Mouse (Mus musculus) neural tube, embryonic 13.5 days (tissue): ENCODE results near the gene Sox5. TPM values are rescaled to one million over a fixed set of nuclear protein-coding genes. Genes with fewer than 3 reads are reported as not detected.
A peak's percentile ranks its signal among the peaks of the same experiment; 100 is the strongest.

Source experiments
- ATAC-seq: fragments of 200-750 bp; cut with Nextera tagmentation; 2 replicates; pipeline ENCODE4 v1.8.0; 2017; ENCODE audit warnings: low read depth, mild to moderate bottlenecking, moderate TSS enrichment, moderate library complexity
- H3K27ac ChIP-seq: fragments of 300-500 bp; sonication (generic); replicated peaks from 2 replicates; pipeline ENCODE4 v1.5.1; 2015; ENCODE audit warnings: moderate library complexity, mild to moderate bottlenecking, inconsistent platforms
- H3K27me3 ChIP-seq: fragments of 300-500 bp; sonication (generic); 2 replicates; pipeline ENCODE4 v1.6.1; 2015; ENCODE audit warnings: mild to moderate bottlenecking, inconsistent platforms
- H3K36me3 ChIP-seq: fragments of 300-500 bp; sonication (generic); 2 replicates; pipeline ENCODE4 v1.6.1; 2015; ENCODE audit warnings: mild to moderate bottlenecking, inconsistent platforms
- H3K4me1 ChIP-seq: fragments of 300-500 bp; sonication (generic); replicated peaks from 2 replicates; pipeline ENCODE4 v1.6.1; 2015; ENCODE audit warnings: inconsistent platforms
- H3K4me2 ChIP-seq: fragments of 300-500 bp; sonication (generic); 2 replicates; pipeline ENCODE4 v1.6.1; 2015; ENCODE audit warnings: inconsistent platforms, mild to moderate bottlenecking, moderate library complexity
- H3K4me3 ChIP-seq: fragments of 300-500 bp; sonication (generic); 2 replicates; pipeline ENCODE4 v1.5.1; 2015; ENCODE audit warnings: mild to moderate bottlenecking, inconsistent platforms
- H3K9ac ChIP-seq: fragments of 300-500 bp; sonication (generic); 2 replicates; pipeline ENCODE4 v1.6.1; 2015; ENCODE audit warnings: moderate library complexity, mild to moderate bottlenecking, inconsistent platforms
- H3K9me3 ChIP-seq: fragments of 300-500 bp; sonication (generic); 2 replicates; pipeline ENCODE4 v1.6.1; 2016; ENCODE audit warnings: inconsistent platforms
- WGBS: fragments of 180-500 bp; shearing (Covaris S2); methylation state at CpG from one replicate; pipeline ENCODE4 v1.1.7; 2015; 5-methylcytosine and 5-hydroxymethylcytosine counted together
- polyA plus RNA-seq: library from polyadenylated mRNA; unstranded; fragments of >200 nt; fragmentation: Nextera tagmentation; extraction: Ambion mirVana; gene quantifications from 2 replicates; pipeline ENCODE4 v1.2.1, GENCODE M21; 2015

Sox5 gene
- polyA plus RNA-seq, 1 experiment from 2014 or later = 24.8 TPM

DNA sequence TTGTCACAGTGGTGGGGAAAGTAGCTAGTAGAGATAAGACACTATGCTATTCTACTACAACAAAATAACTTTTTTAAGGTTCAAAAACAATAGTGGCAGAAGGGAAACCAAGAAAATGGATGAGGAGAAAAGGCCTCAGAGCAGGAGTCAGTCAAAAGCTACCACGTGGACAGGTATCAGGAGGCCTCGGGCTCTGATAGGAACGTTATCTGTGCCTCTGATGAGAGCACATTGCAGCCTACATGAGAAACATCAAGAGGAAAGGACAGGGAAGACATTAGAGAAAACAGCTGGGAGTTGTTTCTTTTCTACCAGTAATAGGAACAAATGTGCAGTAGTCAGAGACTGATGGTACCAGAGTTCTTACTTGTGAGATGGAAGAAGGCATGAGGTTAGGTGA, 41.4 kb downstream of the Sox5 start:
- 86% methylated on average over 3 of the region's 3 CpGs for WGBS

DNA sequence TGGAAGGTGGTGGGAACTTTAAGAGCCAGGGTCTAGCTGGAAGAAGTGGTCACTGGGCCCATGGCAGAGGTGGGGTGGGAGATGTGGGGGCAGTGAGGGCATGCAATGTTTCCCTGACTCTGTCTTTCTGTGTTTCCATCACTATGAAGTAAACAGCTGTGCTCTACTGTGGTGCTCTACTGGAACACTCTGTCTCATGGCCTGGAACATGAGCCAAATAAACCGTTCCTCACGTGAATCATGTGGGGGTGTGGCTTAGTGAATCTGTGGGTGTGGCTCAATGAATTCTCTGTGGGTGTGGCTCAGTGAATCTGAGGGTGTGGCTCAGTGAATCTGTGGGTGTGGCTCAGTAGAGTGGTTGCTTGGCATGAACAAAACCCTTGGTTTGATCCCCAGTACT, 42.0 kb downstream of the Sox5 start:
- H3K27ac ChIP-seq = no peak overlapping the region
- H3K9me3 ChIP-seq = no peaks in the 10 kb centered on the region
- H3K4me2 ChIP-seq = no peak overlapping the region
- H3K36me3 ChIP-seq = no peaks in the 10 kb centered on the region
- no peak overlapping the region for H3K9ac ChIP-seq
- H3K4me3 ChIP-seq = no peak overlapping the region
- no peak for ATAC-seq
- no peaks in the 10 kb centered on the region for H3K4me1 ChIP-seq
- 84% methylated on average over 2 of the region's 2 CpGs for WGBS
- no peaks in the 10 kb centered on the region for H3K27me3 ChIP-seq

More for the DNA sequence above, 41.4 kb downstream of the Sox5 start:
- Histone ChIP-seq H3K27ac (no peak overlapping the region), H3K4me1 (no peaks in the 10 kb centered on the region), H3K4me3 (no peak overlapping the region), H3K36me3 (no peaks in the 10 kb centered on the region), H3K27me3 (no peaks in the 10 kb centered on the region), H3K4me2 (no peak overlapping the region), H3K9ac (no peak overlapping the region), H3K9me3 (no peaks in the 10 kb centered on the region)
- ATAC-seq = no peak

DNA sequence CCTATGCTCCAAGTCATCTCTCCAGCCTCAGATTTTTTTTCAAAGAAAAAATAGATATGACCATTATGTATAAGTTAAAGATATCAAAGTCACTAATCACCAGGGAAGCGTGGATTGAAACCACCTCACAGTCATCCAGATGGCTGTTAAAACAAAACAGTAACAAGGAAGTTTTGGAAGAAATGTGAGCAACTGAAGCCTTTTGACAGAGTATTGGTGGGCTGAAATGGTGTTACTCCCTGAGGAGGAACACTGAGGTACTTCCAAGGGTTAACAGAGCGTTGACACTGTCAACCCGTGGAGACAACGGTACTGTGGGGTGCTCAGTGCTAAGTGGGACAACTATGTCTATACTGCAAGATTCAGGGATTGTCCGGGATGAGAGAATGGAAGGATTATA, 44.0 kb downstream of the Sox5 start:
- no peak overlapping the region for H3K27ac ChIP-seq
- H3K36me3 ChIP-seq = no peaks in the 10 kb centered on the region
- no peak overlapping the region for H3K4me3 ChIP-seq
- WGBS = 91% methylated on average over 5 of the region's 5 CpGs
- H3K4me1 ChIP-seq = no peaks in the 10 kb centered on the region
- H3K9ac ChIP-seq = no peak overlapping the region
- no peaks in the 10 kb centered on the region for H3K27me3 ChIP-seq
- no peak overlapping the region for H3K4me2 ChIP-seq
- no peaks in the 10 kb centered on the region for H3K9me3 ChIP-seq
- no peak for ATAC-seq

DNA sequence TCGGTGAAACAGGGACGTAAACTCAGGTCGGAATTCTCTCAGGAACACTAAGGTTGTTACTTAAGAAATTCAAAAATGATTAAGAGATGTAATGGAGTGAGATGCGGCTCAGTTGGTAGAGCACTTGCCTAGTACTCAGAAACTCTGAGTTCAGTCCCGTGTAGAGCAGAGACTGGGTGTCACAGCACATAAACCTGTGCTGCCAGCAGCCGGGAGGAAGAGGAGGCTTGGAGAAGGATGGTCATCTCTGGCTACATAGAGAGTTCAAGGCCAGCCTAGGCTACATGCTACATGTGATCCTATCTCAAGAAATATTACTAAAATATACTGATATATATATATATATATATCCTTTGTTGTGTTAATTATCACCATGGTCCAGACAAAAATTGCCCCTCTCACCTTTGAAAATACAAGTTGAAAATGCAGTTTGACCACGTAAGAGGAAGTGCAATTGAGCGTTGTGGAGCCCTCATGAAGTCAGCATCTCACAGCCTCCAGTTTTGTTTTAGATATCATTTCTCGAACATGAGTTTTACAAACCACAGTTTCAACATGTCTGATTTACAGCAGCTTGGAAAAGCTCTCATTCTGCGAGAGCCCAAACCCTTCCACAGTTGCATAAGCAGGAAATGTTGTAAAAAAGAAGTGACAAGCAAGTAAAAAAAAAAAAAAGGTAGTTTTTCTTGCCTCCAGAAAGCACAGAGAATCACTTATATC, 50.4 kb downstream of the Sox5 start:
- no peaks in the 10 kb centered on the region for H3K9me3 ChIP-seq
- H3K4me2 ChIP-seq = no peak overlapping the region
- no peaks in the 10 kb centered on the region for H3K36me3 ChIP-seq
- 83% methylated on average over 10 of the region's 10 CpGs for WGBS
- no peaks in the 10 kb centered on the region for H3K4me1 ChIP-seq
- no peak for ATAC-seq
- no peak overlapping the region for H3K27ac ChIP-seq
- no peak overlapping the region for H3K4me3 ChIP-seq
- no peaks in the 10 kb centered on the region for H3K27me3 ChIP-seq
- H3K9ac ChIP-seq = no peak overlapping the region

DNA sequence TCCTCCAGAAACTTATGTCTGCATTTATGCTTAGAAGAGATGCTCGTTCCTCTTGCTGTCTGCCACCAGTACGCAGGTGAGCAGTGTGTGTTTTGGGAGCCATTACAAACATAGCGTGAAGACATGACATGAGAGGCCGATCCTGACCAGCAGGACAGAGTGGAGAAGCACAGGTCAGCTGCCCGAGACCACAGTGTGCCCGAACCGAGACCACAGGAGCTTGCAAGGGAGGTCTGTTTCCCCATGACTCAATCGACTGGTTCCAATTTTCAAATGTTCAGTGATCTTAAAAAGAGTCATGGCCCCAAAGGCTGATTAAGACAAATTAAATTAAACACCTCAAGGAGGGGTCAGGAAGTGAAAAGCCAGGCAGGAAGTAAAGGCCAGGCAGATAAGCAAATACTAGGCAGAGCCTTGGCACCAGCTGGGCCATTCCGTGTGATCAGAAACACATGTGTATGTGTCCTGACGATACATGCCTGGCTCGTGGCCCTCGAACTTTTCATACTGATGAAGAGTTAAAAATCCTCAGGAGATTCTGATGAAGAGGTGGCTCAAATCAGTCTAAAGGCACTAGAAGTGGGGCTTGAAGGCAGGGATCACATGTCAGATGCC, 58.1 kb downstream of the Sox5 start:
- no peak overlapping the region for H3K4me2 ChIP-seq
- ATAC-seq = no peak
- H3K4me1 ChIP-seq = no peaks in the 10 kb centered on the region
- H3K9ac ChIP-seq = no peak overlapping the region
- no peaks in the 10 kb centered on the region for H3K9me3 ChIP-seq
- H3K27ac ChIP-seq = no peak overlapping the region
- H3K27me3 ChIP-seq = no peaks in the 10 kb centered on the region
- WGBS = 85% methylated on average over 12 of the region's 12 CpGs
- H3K4me3 ChIP-seq = no peak overlapping the region
- no peaks in the 10 kb centered on the region for H3K36me3 ChIP-seq

DNA sequence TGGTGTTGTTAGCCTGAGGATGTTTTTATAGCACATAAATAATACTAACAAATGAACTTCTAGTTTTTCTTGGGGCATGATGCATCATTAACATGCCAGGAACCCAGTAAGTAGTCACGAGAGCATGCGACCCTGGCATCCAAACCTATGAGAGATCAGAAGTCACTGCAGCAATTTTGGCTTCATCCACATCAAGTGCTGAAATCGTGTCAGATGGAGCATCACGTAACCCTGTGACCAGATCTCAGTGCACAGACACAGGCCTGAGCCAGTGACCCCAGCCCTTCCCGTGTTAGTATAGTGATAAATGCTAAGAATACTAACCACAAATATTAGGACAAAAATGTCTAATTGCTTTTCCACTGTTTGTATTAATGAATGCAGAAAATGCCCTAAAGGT, 58.8 kb downstream of the Sox5 start:
- 97% methylated on average over 5 of the region's 5 CpGs for WGBS
- no peak overlapping the region for H3K4me2 ChIP-seq
- ATAC-seq = no peak
- H3K4me1 ChIP-seq = no peaks in the 10 kb centered on the region
- H3K9me3 ChIP-seq = no peaks in the 10 kb centered on the region
- H3K36me3 ChIP-seq = no peaks in the 10 kb centered on the region
- no peaks in the 10 kb centered on the region for H3K27me3 ChIP-seq
- H3K27ac ChIP-seq = no peak overlapping the region
- H3K4me3 ChIP-seq = no peak overlapping the region
- no peak overlapping the region for H3K9ac ChIP-seq

DNA sequence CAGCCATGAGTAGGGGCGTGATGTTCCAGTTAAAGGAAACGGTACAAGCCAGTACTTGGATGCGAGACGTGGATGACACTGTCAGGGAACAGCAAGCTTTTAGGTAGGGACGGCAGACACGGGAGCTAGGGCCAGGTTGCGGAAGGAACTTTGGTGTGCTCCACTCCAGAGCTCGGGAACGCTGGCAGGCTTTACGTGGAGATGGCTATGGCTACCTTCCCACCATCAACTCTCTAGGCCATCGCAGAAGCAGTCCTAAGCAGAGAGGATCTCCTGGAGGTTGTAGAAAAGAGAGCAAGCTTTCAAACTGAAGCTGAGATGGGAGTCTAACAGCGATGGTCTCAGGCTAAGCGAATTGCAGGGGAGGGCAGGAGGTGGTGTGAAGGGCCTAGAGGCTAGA, 60.9 kb downstream of the Sox5 start:
- Histone ChIP-seq H3K27me3 (no peaks in the 10 kb centered on the region), H3K9ac (no peak overlapping the region), H3K27ac (no peak overlapping the region), H3K4me2 (no peak overlapping the region), H3K4me3 (no peak overlapping the region), H3K9me3 (no peaks in the 10 kb centered on the region), H3K36me3 (no peaks in the 10 kb centered on the region), H3K4me1 (no peaks in the 10 kb centered on the region)
- 96% methylated on average over 13 of the region's 13 CpGs for WGBS
- ATAC-seq = no peak

DNA sequence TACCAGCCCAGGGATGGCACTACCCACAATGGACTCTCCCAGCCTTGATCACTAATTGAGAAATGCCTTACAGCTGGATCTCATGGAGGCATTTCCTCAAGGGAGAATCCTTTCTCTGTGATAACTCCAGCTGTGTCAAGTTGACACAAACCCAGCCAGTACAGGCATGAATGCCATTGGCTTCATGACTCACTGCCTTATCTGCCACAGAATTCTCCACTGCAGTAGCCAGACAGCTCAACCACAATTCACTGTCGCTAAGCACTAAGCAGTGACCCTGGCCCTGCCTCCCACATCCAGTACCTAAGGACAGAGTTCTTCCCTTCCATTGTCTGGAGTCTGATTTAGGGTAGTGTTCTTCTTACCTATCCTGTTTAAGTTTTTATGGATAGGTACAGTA, 65.4 kb downstream of the Sox5 start:
- H3K36me3 ChIP-seq = no peaks in the 10 kb centered on the region
- WGBS = 89% methylated on average over 1 of the region's 1 CpGs

DNA sequence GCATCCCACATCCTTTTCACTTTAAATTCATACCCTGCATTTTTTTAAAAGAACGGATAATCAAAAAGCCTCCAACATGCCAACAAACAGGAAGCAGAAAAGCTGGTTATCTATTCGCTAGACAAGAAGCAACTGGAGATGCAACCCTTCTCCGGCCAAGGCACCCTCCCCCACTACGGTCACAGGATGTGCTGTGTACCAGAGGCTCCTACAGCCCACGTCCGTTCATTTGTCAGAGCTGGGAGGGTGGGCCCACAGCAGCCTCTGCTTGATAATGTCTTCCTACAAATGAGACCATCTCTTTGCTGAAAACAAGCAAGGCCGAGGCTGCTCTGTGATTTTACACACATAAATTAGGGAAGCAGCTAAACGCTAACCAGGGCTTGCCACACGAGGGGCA, 69.9 kb downstream of the Sox5 start:
- Histone ChIP-seq H3K36me3 (no peaks in the 10 kb centered on the region), H3K4me3 (no peak overlapping the region), H3K4me2 (peak overlapping the region; percentile 21), H3K27me3 (no peaks in the 10 kb centered on the region), H3K9me3 (no peaks in the 10 kb centered on the region), H3K4me1 (peaks cover 17% of the 10 kb centered on the region), H3K9ac (0 out of 2 replicates have a peak overlapping the region, but pooled peaks have one; percentile 31), H3K27ac (peak overlapping the region; percentile 23; the same call in 1 of the 2 replicates)
- no peak for ATAC-seq
- WGBS = 33% methylated on average over 9 of the region's 9 CpGs

More for the DNA sequence above, 65.4 kb downstream of the Sox5 start:
- Histone ChIP-seq H3K4me3 (no peak overlapping the region), H3K4me1 (peaks cover 12% of the 10 kb centered on the region), H3K27me3 (no peaks in the 10 kb centered on the region), H3K27ac (no peak overlapping the region), H3K9ac (no peak overlapping the region), H3K9me3 (no peaks in the 10 kb centered on the region), H3K4me2 (no peak overlapping the region)
- ATAC-seq = no peak

DNA sequence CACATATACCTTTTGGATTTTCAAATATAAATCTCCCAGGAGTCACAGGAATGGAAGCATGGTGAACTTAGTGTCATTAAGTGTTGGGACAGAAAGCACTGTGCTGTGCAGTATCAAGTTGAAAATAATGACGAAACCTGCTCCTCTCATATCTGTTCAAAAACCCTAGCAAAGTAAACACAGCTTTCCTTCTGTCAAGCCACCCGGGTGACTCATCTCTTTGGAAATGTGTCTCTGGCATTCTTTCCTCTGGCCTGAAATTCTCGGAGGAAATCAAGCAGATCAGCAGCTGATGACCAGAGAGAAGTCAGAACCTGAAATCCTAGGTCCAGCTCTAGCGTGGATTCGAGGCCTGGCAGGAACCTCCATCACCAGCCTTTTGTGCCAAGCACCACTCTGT, 71.0 kb downstream of the Sox5 start:
- Histone ChIP-seq H3K36me3 (no peaks in the 10 kb centered on the region), H3K4me2 (no peak overlapping the region), H3K27me3 (no peaks in the 10 kb centered on the region), H3K27ac (no peak overlapping the region), H3K4me1 (peaks cover 17% of the 10 kb centered on the region), H3K9me3 (no peaks in the 10 kb centered on the region), H3K4me3 (no peak overlapping the region), H3K9ac (no peak overlapping the region)
- WGBS = 67% methylated on average over 5 of the region's 5 CpGs
- no peak for ATAC-seq

DNA sequence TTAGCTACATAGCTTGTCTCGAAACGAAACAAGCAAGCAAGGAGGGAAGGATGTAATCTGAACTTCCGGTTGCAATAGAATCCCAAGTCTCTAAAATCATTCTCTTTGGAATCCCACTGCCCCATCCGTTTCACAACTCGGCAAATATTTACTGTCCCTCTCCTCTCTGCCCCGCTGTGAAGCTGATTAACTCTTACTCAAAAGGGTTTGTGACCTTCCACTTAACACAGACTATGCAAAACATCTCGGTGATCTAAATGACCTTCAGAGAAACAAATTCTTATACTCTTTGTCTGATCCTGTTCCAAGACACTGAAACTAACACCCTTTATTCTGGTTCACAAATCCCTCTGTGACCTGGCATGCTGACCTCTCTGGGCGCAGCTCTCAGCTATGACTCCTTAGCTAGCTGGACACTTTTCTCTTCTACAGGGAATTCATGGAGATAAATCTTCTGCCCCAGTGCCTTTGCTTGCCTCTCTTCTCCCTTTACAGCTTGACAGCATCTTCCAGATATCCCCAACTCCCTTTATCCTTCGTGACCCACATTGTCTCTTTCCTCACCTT, 72.1 kb downstream of the Sox5 start:
- Histone ChIP-seq H3K27me3 (no peaks in the 10 kb centered on the region), H3K4me2 (no peak overlapping the region), H3K9ac (no peak overlapping the region), H3K9me3 (no peaks in the 10 kb centered on the region), H3K4me1 (peaks cover 17% of the 10 kb centered on the region), H3K27ac (no peak overlapping the region), H3K4me3 (no peak overlapping the region), H3K36me3 (no peaks in the 10 kb centered on the region)
- ATAC-seq = no peak
- WGBS = 42% methylated on average over 9 of the region's 9 CpGs

DNA sequence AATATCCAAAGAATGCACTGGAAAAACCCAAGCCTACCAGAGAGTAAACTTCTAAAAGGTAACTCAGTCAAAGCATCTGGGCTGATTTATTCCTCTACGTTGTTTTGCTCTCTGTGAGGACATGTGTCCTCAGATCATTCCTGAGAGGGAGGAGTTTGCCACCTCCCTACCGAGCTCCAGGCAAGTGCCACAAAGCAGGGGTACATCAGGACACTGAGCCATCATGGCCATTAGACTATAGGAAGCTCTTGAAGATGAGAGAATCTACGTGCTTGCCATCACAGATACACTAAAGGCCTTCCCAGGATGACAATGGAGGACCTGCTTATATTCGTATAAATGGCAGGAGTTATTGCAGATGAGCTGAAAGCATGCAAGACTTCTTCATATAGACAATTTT, 73.4 kb downstream of the Sox5 start:
- WGBS = 71% methylated on average over 4 of the region's 4 CpGs
- H3K4me3 ChIP-seq = no peak overlapping the region

More for the DNA sequence above, 73.4 kb downstream of the Sox5 start:
- no peaks in the 10 kb centered on the region for H3K36me3 ChIP-seq
- 0 out of 2 replicates have a peak, but pooled peaks cover 6% of the 10 kb centered on the region for H3K9me3 ChIP-seq
- H3K4me1 ChIP-seq = peaks cover 17% of the 10 kb centered on the region
- H3K27ac ChIP-seq = no peak overlapping the region
- ATAC-seq = no peak
- H3K4me2 ChIP-seq = no peak overlapping the region
- no peak overlapping the region for H3K9ac ChIP-seq
- H3K27me3 ChIP-seq = no peaks in the 10 kb centered on the region
